17 mouse cellular contexts compared by ENCODE assay signal in genomic region chr9:23123452-23123851, GRCm38 (mm10).
"Had no signal": no experiment of that assay in that cellular context is flagged by ENCODE, and none has a peak within 500 bp of the region (broad histone marks: within the 10 kb centered on the region; RNA-seq: fewer than 3 reads in every experiment).

No protein-coding gene starts in this region.

- H3K27ac ChIP-seq: lung, embryonic 15.5 days; macrophage; midbrain, embryonic 13.5 days; midbrain, embryonic 15.5 days; neural tube, embryonic 12.5 days had no signal

- H3K4me2 ChIP-seq: lung, embryonic 15.5 days; midbrain, embryonic 11.5 days; midbrain, embryonic 13.5 days; midbrain, embryonic 15.5 days; neural tube, embryonic 12.5 days had no signal

- H3K36me3 ChIP-seq: lung, embryonic 15.5 days; midbrain, embryonic 13.5 days; midbrain, embryonic 15.5 days; neural tube, embryonic 12.5 days had no signal

- H3K4me1 ChIP-seq: lung, embryonic 15.5 days had no signal

- H3K9ac ChIP-seq: lung, embryonic 15.5 days; midbrain, embryonic 13.5 days; midbrain, embryonic 15.5 days; neural tube, embryonic 12.5 days had no signal

- H3K9me3 ChIP-seq: lung, embryonic 15.5 days; midbrain, embryonic 13.5 days; midbrain, embryonic 15.5 days; neural tube, embryonic 12.5 days had no signal

- DNase-seq: lung, adult 2 months; lung, postnatal 14 days; lung, postnatal 36 days; right cerebral cortex, postnatal 25 days; right cerebral cortex, postnatal 4 days; spleen, adult 18-20 months; thymus, adult 18-20 months; thymus, postnatal 14 days; thymus, postnatal 36 days had no signal

- H3K4me3 ChIP-seq: lung, embryonic 15.5 days; megakaryocyte, embryonic 14.5 days; midbrain, embryonic 13.5 days; midbrain, embryonic 15.5 days; neural tube, embryonic 12.5 days had no signal

- ATAC-seq: lung, postnatal 0 days; midbrain, embryonic 13.5 days; midbrain, embryonic 15.5 days had no signal

- H3K27me3 ChIP-seq: lung, embryonic 15.5 days; megakaryocyte, embryonic 14.5 days; midbrain, embryonic 13.5 days; midbrain, embryonic 15.5 days; neural tube, embryonic 12.5 days had no signal
